Mouse (Mus musculus) CH12.LX (cell line): ENCODE measurements around the gene Asb17. TPM values are rescaled to one million over a fixed set of nuclear protein-coding genes. Genes with fewer than 3 reads are reported as not detected.

Experiments
- DNase-seq: peaks from one replicate; pipeline ENCODE4 v3.0.0-alpha.2; 2013; ENCODE audit errors: extremely low read depth
- H3K27ac ChIP-seq: 2 replicates; pipeline ENCODE4 v1.5.1; 2012; ENCODE audit warnings: low read depth, mild to moderate bottlenecking, control low read depth, moderate library complexity; ENCODE audit not compliant: insufficient read depth
- H3K27me3 ChIP-seq: replicated peaks from 2 replicates; pipeline ENCODE3; 2012; ENCODE audit warnings: inconsistent platforms
- H3K36me3 ChIP-seq, 2 experiments: replicated peaks in 1 of 2; 2 replicates each; pipeline versions ENCODE3 to v1.6.1; 2012; ENCODE audit warnings: inconsistent platforms in 1 of 2, low read length in 1 of 2, mild to moderate bottlenecking in 1 of 2, mixed read lengths in 1 of 2, moderate library complexity in 1 of 2; ENCODE audit not compliant: control insufficient read depth in 1 of 2, insufficient read depth in 1 of 2
- H3K4me1 ChIP-seq, 2 experiments: 2 replicates each; pipeline ENCODE4 v1.6.1; 2012; ENCODE audit warnings: inconsistent platforms in 1 of 2, moderate library complexity in 1 of 2; ENCODE audit not compliant: insufficient read depth in 2 of 2, control insufficient read depth in 1 of 2
- H3K4me2 ChIP-seq: 2 replicates; pipeline ENCODE4 v1.6.1; 2012; ENCODE audit warnings: low read depth, mild to moderate bottlenecking, control low read depth; ENCODE audit not compliant: poor library complexity, insufficient read depth, severe bottlenecking
- H3K4me3 ChIP-seq, 3 experiments: fragments of 150-350 bp in 1 of 3; sonication (generic) in 1 of 3; replicated peaks in 1 of 3; 2 replicates each; pipeline versions ENCODE3 to v1.5.1; 2011 to 2012; ENCODE audit warnings: low read depth in 2 of 3, low read length in 2 of 3, mild to moderate bottlenecking in 2 of 3, moderate library complexity in 2 of 3, control low read depth in 1 of 3, improper control_type of control experiment in 1 of 3, inconsistent platforms in 1 of 3, mixed read lengths in 1 of 3; ENCODE audit not compliant: poor library complexity in 1 of 3
- H3K79me2 ChIP-seq: replicated peaks from 2 replicates; pipeline ENCODE4 v1.6.1; 2012; ENCODE audit warnings: mild to moderate bottlenecking, moderate library complexity; ENCODE audit not compliant: control insufficient read depth, poor library complexity, insufficient read depth, severe bottlenecking; ENCODE audit errors: extremely low read depth
- H3K9ac ChIP-seq: 2 replicates; pipeline ENCODE4 v1.6.1; 2012; ENCODE audit warnings: low read depth, mild to moderate bottlenecking, control low read depth, moderate library complexity; ENCODE audit not compliant: insufficient read depth
- H3K9me3 ChIP-seq: replicated peaks from 2 replicates; pipeline ENCODE3; 2012; ENCODE audit warnings: low read length, inconsistent platforms, mixed read lengths
- CHD1 ChIP-seq: IDR thresholded peaks from 2 replicates; pipeline ENCODE4 v1.6.1; 2012; ENCODE audit warnings: low read depth, low read length, improper control_type of control experiment, inconsistent platforms
- CHD2 ChIP-seq: IDR thresholded peaks from 2 replicates; pipeline ENCODE4 v1.6.1; 2011; ENCODE audit warnings: low read length, improper control_type of control experiment
- EP300 ChIP-seq: IDR thresholded peaks from 2 replicates; pipeline ENCODE4 v1.6.1; 2011; ENCODE audit warnings: low read length, improper control_type of control experiment
- IRF4 ChIP-seq: IDR thresholded peaks from 2 replicates; pipeline ENCODE4 v1.6.1; 2014; ENCODE audit warnings: low read depth, mild to moderate bottlenecking, inconsistent platforms, low read length, improper control_type of control experiment
- JUN ChIP-seq: IDR thresholded peaks from 2 replicates; pipeline ENCODE4 v1.6.1; 2011; ENCODE audit warnings: low read depth, mild to moderate bottlenecking, low read length, improper control_type of control experiment, moderate library complexity; ENCODE audit not compliant: insufficient read depth
- KAT2A ChIP-seq: IDR thresholded peaks from 2 replicates; pipeline ENCODE4 v1.6.1; 2012; ENCODE audit warnings: low read length, improper control_type of control experiment, inconsistent platforms; ENCODE audit not compliant: insufficient replicate concordance
- MEF2A ChIP-seq: IDR thresholded peaks from 2 replicates; pipeline ENCODE4 v1.6.1; 2014; ENCODE audit warnings: low read depth, mild to moderate bottlenecking, inconsistent platforms, low read length, improper control_type of control experiment, borderline replicate concordance
- MXI1 ChIP-seq: IDR thresholded peaks from 2 replicates; pipeline ENCODE4 v1.6.1; 2011; ENCODE audit warnings: mild to moderate bottlenecking, low read depth, low read length, improper control_type of control experiment
- NRF1 ChIP-seq: IDR thresholded peaks from 2 replicates; pipeline ENCODE4 v1.6.1; 2014; ENCODE audit warnings: low read depth, mild to moderate bottlenecking, inconsistent platforms, low read length, improper control_type of control experiment, moderate library complexity
- POLR2AphosphoS2 ChIP-seq: IDR thresholded peaks from 2 replicates; pipeline ENCODE4 v1.6.1; 2011; ENCODE audit warnings: low read depth, low read length, improper control_type of control experiment
- RCOR1 ChIP-seq: conservative IDR thresholded peaks from 2 replicates; pipeline ENCODE4 v1.6.1; 2012; ENCODE audit warnings: low read depth, mild to moderate bottlenecking, inconsistent platforms, low read length, improper control_type of control experiment
- SIN3A ChIP-seq: IDR thresholded peaks from 2 replicates; pipeline ENCODE4 v1.6.1; 2012; ENCODE audit warnings: low read length, improper control_type of control experiment, inconsistent platforms
- SMC3 ChIP-seq: IDR thresholded peaks from 2 replicates; pipeline ENCODE4 v1.6.1; 2011; ENCODE audit warnings: low read depth, low read length, improper control_type of control experiment
- USF2 ChIP-seq: conservative IDR thresholded peaks from 2 replicates; pipeline ENCODE4 v1.6.1; 2011; ENCODE audit warnings: low read depth, low read length, improper control_type of control experiment
- ZNF384 ChIP-seq: IDR thresholded peaks from 2 replicates; pipeline ENCODE4 v1.6.1; 2012; ENCODE audit warnings: low read depth, low read length, improper control_type of control experiment, inconsistent platforms
- dilution Hi-C: fragments of 300-500 bp; cut with MboI; formaldehyde crosslinking; loops from 2 replicates; pipeline ENCODE4 v1.14.3; 2020; ENCODE audit warnings: low sequenced_read_pairs; ENCODE audit not compliant: extremely low pct_unique_long_range_greater_than_20kb, extremely low pct_ligation_motif_present
- in situ Hi-C: fragments of 300-500 bp; cut with MboI; formaldehyde crosslinking; loops from 3 replicates; pipeline ENCODE4 v1.14.3; 2019; ENCODE audit warnings: low sequenced_read_pairs, low pct_ligation_motif_present, low pct_unique_long_range_greater_than_20kb, mixed read lengths
- polyA plus RNA-seq: library from polyadenylated mRNA; unstranded; fragments of >175 nt; gene quantifications from 2 replicates; pipeline ENCODE4 v1.2.1, GENCODE M21; 2012; ENCODE audit warnings: low read depth; ENCODE audit not compliant: insufficient read length
- total RNA-seq, 2 experiments: library from RNA; depleted of rRNA; stranded (reverse); fragments of 300-350 nt in 1 of 2; fragments of >200 nt in 1 of 2; gene quantifications; 2 replicates each; pipeline ENCODE4 v1.2.3; 2012 to 2014

Asb17 gene
- total and polyA plus RNA-seq, 3 experiments = 0.13 to 0.27 TPM; not detected in 1

- TF ChIP-seq NRF1 (no peak), EP300 (no peak)
Measured at GRCm38 (mm10) chr3:153835455-153836086, 8.4 kb upstream of the Asb17 start (continued).

- TF ChIP-seq USF2 (no peak), SIN3A (no peak), MEF2A (no peak), ZNF384 (no peak)
- Histone ChIP-seq H3K9ac (no peak overlapping the region), H3K4me1 (peaks cover 5 to 12% of the 10 kb centered on the region in 2 experiments), H3K79me2 (no peaks in the 10 kb centered on the region), H3K27ac (no peak overlapping the region), H3K27me3 (no peaks in the 10 kb centered on the region), H3K4me3 (no peak overlapping the region), H3K4me2 (no peak overlapping the region), H3K9me3 (peaks cover 4% of the 10 kb centered on the region), H3K36me3 (no peaks in the 10 kb centered on the region)
- in situ Hi-C loops (no loop called here), dilution Hi-C loops (no loop called here)
- DNase-seq = no peak
Measured at GRCm38 (mm10) chr3:153836316-153836715, 7.7 kb upstream of the Asb17 start.

- Histone ChIP-seq H3K36me3 (no peaks in the 10 kb centered on the region), H3K9me3 (peaks cover 4% of the 10 kb centered on the region), H3K4me3 (no peak overlapping the region), H3K79me2 (no peaks in the 10 kb centered on the region), H3K27ac (no peak overlapping the region), H3K4me2 (no peak overlapping the region), H3K9ac (no peak overlapping the region), H3K27me3 (no peaks in the 10 kb centered on the region), H3K4me1 (peaks cover 2 to 7% of the 10 kb centered on the region in 2 experiments; a peak in 2 of 4 replicates)
- dilution Hi-C loops = no loop called here
- in situ Hi-C loops = no loop called here
- TF ChIP-seq IRF4 = no peak
- TF ChIP-seq SMC3 = no peak
- no peak for TF ChIP-seq CHD1
- TF ChIP-seq MXI1 = no peak
- no peak for TF ChIP-seq CHD2
- TF ChIP-seq USF2 = no peak
- TF ChIP-seq RCOR1 = no peak
- TF ChIP-seq SIN3A = no peak
- TF ChIP-seq NRF1 = no peak
- no peak for TF ChIP-seq EP300
- TF ChIP-seq KAT2A = no peak
- no peak for TF ChIP-seq ZNF384
- TF ChIP-seq POLR2AphosphoS2 = no peak
- no peak for TF ChIP-seq JUN
- no peak for DNase-seq
Measured at GRCm38 (mm10) chr3:153837593-153837992, 6.4 kb upstream of the Asb17 start.
